Mouse (Mus musculus) midbrain, embryonic 13.5 days (tissue): ENCODE results near the gene Acss3. TPM values are rescaled to one million over a fixed set of nuclear protein-coding genes. Genes with fewer than 3 reads are reported as not detected.

Experiments used
- ATAC-seq: fragments of 200-750 bp; cut with Nextera tagmentation; 2 replicates; pipeline ENCODE4 v1.8.0; 2017; ENCODE audit warnings: mild to moderate bottlenecking, moderate TSS enrichment, moderate library complexity
- H3K27ac ChIP-seq: fragments of 300-500 bp; sonication (generic); 2 replicates; pipeline ENCODE4 v1.5.1; 2015; ENCODE audit warnings: inconsistent platforms, mild to moderate bottlenecking, moderate library complexity
- H3K27me3 ChIP-seq: fragments of 300-500 bp; sonication (generic); 2 replicates; pipeline ENCODE4 v1.6.1; 2015; ENCODE audit warnings: mild to moderate bottlenecking, inconsistent platforms
- H3K36me3 ChIP-seq: fragments of 300-500 bp; sonication (generic); 2 replicates; pipeline ENCODE4 v1.6.1; 2015; ENCODE audit warnings: mild to moderate bottlenecking, inconsistent platforms
- H3K4me1 ChIP-seq: fragments of 300-500 bp; sonication (generic); replicated peaks from 2 replicates; pipeline ENCODE4 v1.6.1; 2015; ENCODE audit warnings: inconsistent platforms
- H3K4me2 ChIP-seq: fragments of 300-500 bp; sonication (generic); replicated peaks from 2 replicates; pipeline ENCODE4 v1.6.1; 2015; ENCODE audit warnings: moderate library complexity, mild to moderate bottlenecking, inconsistent platforms
- H3K4me3 ChIP-seq: fragments of 300-500 bp; sonication (generic); replicated peaks from 2 replicates; pipeline ENCODE4 v1.5.1; 2015; ENCODE audit warnings: mild to moderate bottlenecking, inconsistent platforms
- H3K9ac ChIP-seq: fragments of 300-500 bp; sonication (generic); replicated peaks from 2 replicates; pipeline ENCODE4 v1.6.1; 2015; ENCODE audit warnings: mild to moderate bottlenecking, inconsistent platforms
- H3K9me3 ChIP-seq: fragments of 300-500 bp; sonication (generic); 2 replicates; pipeline ENCODE4 v1.6.1; 2016; ENCODE audit warnings: mild to moderate bottlenecking, inconsistent platforms
- WGBS: fragments of 180-500 bp; shearing (Covaris S2); methylation state at CpG from one replicate; pipeline ENCODE4 v1.1.7; 2015; 5-methylcytosine and 5-hydroxymethylcytosine counted together
- polyA plus RNA-seq: library from polyadenylated mRNA; unstranded; fragments of >200 nt; fragmentation: Nextera tagmentation; extraction: Ambion mirVana; gene quantifications from 2 replicates; pipeline ENCODE4 v1.2.1, GENCODE M21; 2015

Acss3 gene
- polyA plus RNA-seq, 1 experiment from 2014 or later, result 0.78 TPM

- H3K4me3 ChIP-seq, result no peak overlapping the region
- no peaks in the 10 kb centered on the region for H3K4me1 ChIP-seq
- H3K27me3 ChIP-seq, result no peaks in the 10 kb centered on the region
- no peak overlapping the region for H3K27ac ChIP-seq
- no peaks in the 10 kb centered on the region for H3K9me3 ChIP-seq
- no peaks in the 10 kb centered on the region for H3K36me3 ChIP-seq
- no peak for ATAC-seq
- no peak overlapping the region for H3K4me2 ChIP-seq
- 33% methylated on average over 1 of the region's 1 CpGs for WGBS
- H3K9ac ChIP-seq, result no peak overlapping the region
Observed at GRCm38 (mm10) chr10:107115121-107115520, 8.3 kb downstream of the Acss3 start.

- Histone ChIP-seq H3K36me3 (no peaks in the 10 kb centered on the region), H3K9ac (no peak overlapping the region), H3K4me3 (no peak overlapping the region), H3K9me3 (no peaks in the 10 kb centered on the region), H3K4me1 (no peaks in the 10 kb centered on the region), H3K27me3 (no peaks in the 10 kb centered on the region), H3K27ac (no peak overlapping the region), H3K4me2 (no peak overlapping the region)
- ATAC-seq, result no peak
- WGBS, result 62% methylated on average over 3 of the region's 3 CpGs
Observed at GRCm38 (mm10) chr10:107094452-107094851, 29.0 kb downstream of the Acss3 start.

- Histone ChIP-seq H3K9me3 (no peaks in the 10 kb centered on the region), H3K27ac (no peak overlapping the region), H3K9ac (no peak overlapping the region), H3K4me1 (no peaks in the 10 kb centered on the region), H3K4me2 (no peak overlapping the region), H3K4me3 (no peak overlapping the region), H3K27me3 (no peaks in the 10 kb centered on the region), H3K36me3 (no peaks in the 10 kb centered on the region)
- ATAC-seq, result no peak
- WGBS, result 81% methylated on average over 4 of the region's 4 CpGs
Observed at GRCm38 (mm10) chr10:107053846-107054624, 69.4 kb downstream of the Acss3 start.

- Histone ChIP-seq H3K4me3 (no peak overlapping the region), H3K4me1 (no peaks in the 10 kb centered on the region), H3K9ac (no peak overlapping the region), H3K9me3 (no peaks in the 10 kb centered on the region), H3K4me2 (no peak overlapping the region), H3K27ac (no peak overlapping the region), H3K36me3 (no peaks in the 10 kb centered on the region), H3K27me3 (no peaks in the 10 kb centered on the region)
- 88% methylated on average over 2 of the region's 2 CpGs for WGBS
- no peak for ATAC-seq
Observed at GRCm38 (mm10) chr10:107050489-107050888, 73.0 kb downstream of the Acss3 start.

- no peaks in the 10 kb centered on the region for H3K36me3 ChIP-seq
- no peak for ATAC-seq
- H3K4me3 ChIP-seq, result no peak overlapping the region
- no peaks in the 10 kb centered on the region for H3K4me1 ChIP-seq
- H3K4me2 ChIP-seq, result no peak overlapping the region
- no peak overlapping the region for H3K27ac ChIP-seq
- H3K9ac ChIP-seq, result no peak overlapping the region
- WGBS, result 86% methylated on average over 1 of the region's 1 CpGs
- H3K9me3 ChIP-seq, result no peaks in the 10 kb centered on the region
- H3K27me3 ChIP-seq, result no peaks in the 10 kb centered on the region
Observed at GRCm38 (mm10) chr10:107042656-107043055, 80.8 kb downstream of the Acss3 start.

GRCm38 (mm10) chr10:107040837-107041236, 82.6 kb downstream of the Acss3 start:
- WGBS, result 90% methylated on average over 2 of the region's 2 CpGs

GRCm38 (mm10) chr10:107040378-107040777, 83.1 kb downstream of the Acss3 start:
- H3K27ac ChIP-seq, result no peak overlapping the region
- no peaks in the 10 kb centered on the region for H3K27me3 ChIP-seq
- no peaks in the 10 kb centered on the region for H3K4me1 ChIP-seq
- H3K9me3 ChIP-seq, result no peaks in the 10 kb centered on the region
- no peak for ATAC-seq
- H3K4me3 ChIP-seq, result no peak overlapping the region
- no peak overlapping the region for H3K4me2 ChIP-seq
- no peaks in the 10 kb centered on the region for H3K36me3 ChIP-seq
- 81% methylated on average over 6 of the region's 6 CpGs for WGBS
- H3K9ac ChIP-seq, result no peak overlapping the region

More at GRCm38 (mm10) chr10:107040837-107041236, 82.6 kb downstream of the Acss3 start:
- H3K9ac ChIP-seq, result no peak overlapping the region
- H3K27me3 ChIP-seq, result no peaks in the 10 kb centered on the region
- no peak overlapping the region for H3K27ac ChIP-seq
- H3K9me3 ChIP-seq, result no peaks in the 10 kb centered on the region
- no peaks in the 10 kb centered on the region for H3K4me1 ChIP-seq
- ATAC-seq, result no peak
- H3K4me2 ChIP-seq, result no peak overlapping the region
- H3K4me3 ChIP-seq, result no peak overlapping the region
- H3K36me3 ChIP-seq, result no peaks in the 10 kb centered on the region

GRCm38 (mm10) chr10:107039211-107039610, 84.3 kb downstream of the Acss3 start:
- H3K4me1 ChIP-seq, result no peaks in the 10 kb centered on the region
- H3K9me3 ChIP-seq, result no peaks in the 10 kb centered on the region
- H3K4me3 ChIP-seq, result no peak overlapping the region
- no peaks in the 10 kb centered on the region for H3K36me3 ChIP-seq
- no peak overlapping the region for H3K27ac ChIP-seq
- no peak overlapping the region for H3K4me2 ChIP-seq
- ATAC-seq, result no peak
- H3K9ac ChIP-seq, result no peak overlapping the region
- H3K27me3 ChIP-seq, result no peaks in the 10 kb centered on the region
- WGBS, result 90% methylated on average over 4 of the region's 4 CpGs

- no peaks in the 10 kb centered on the region for H3K27me3 ChIP-seq
- no peaks in the 10 kb centered on the region for H3K9me3 ChIP-seq
- no peak overlapping the region for H3K27ac ChIP-seq
- no peak overlapping the region for H3K9ac ChIP-seq
- ATAC-seq, result no peak
- WGBS, result 91% methylated on average over 4 of the region's 4 CpGs
- no peak overlapping the region for H3K4me2 ChIP-seq
- no peaks in the 10 kb centered on the region for H3K36me3 ChIP-seq
- no peak overlapping the region for H3K4me3 ChIP-seq
- no peaks in the 10 kb centered on the region for H3K4me1 ChIP-seq
Observed at GRCm38 (mm10) chr10:107024254-107024653, 99.2 kb downstream of the Acss3 start.

GRCm38 (mm10) chr10:107021118-107021517, 102.3 kb downstream of the Acss3 start:
- no peak for ATAC-seq
- Histone ChIP-seq H3K27ac (no peak overlapping the region), H3K27me3 (no peaks in the 10 kb centered on the region), H3K9me3 (no peaks in the 10 kb centered on the region), H3K9ac (no peak overlapping the region), H3K4me2 (no peak overlapping the region), H3K36me3 (no peaks in the 10 kb centered on the region), H3K4me3 (no peak overlapping the region), H3K4me1 (no peaks in the 10 kb centered on the region)
- 74% methylated on average over 5 of the region's 5 CpGs for WGBS

GRCm38 (mm10) chr10:107011142-107011541, 112.3 kb downstream of the Acss3 start:
- 66% methylated on average over 2 of the region's 2 CpGs for WGBS
- Histone ChIP-seq H3K4me2 (no peak overlapping the region), H3K4me1 (no peaks in the 10 kb centered on the region), H3K9ac (no peak overlapping the region), H3K9me3 (no peaks in the 10 kb centered on the region), H3K27ac (no peak overlapping the region), H3K4me3 (no peak overlapping the region), H3K27me3 (no peaks in the 10 kb centered on the region), H3K36me3 (no peaks in the 10 kb centered on the region)
- ATAC-seq, result no peak

- Histone ChIP-seq H3K9me3 (no peaks in the 10 kb centered on the region), H3K27me3 (no peaks in the 10 kb centered on the region), H3K4me2 (no peak overlapping the region), H3K27ac (no peak overlapping the region), H3K36me3 (no peaks in the 10 kb centered on the region), H3K4me3 (no peak overlapping the region), H3K9ac (no peak overlapping the region), H3K4me1 (0 out of 2 replicates have a peak, but pooled peaks cover 2% of the 10 kb centered on the region)
- WGBS, result 61% methylated on average over 2 of the region's 2 CpGs
- ATAC-seq, result peak; percentile 79
Observed at GRCm38 (mm10) chr10:106998052-106998625, 125.3 kb downstream of the Acss3 start.
